Mouse (Mus musculus): ENCODE results near the gene Rnf130. TPM values are rescaled to one million over a fixed set of nuclear protein-coding genes. Genes with fewer than 3 reads are reported as not detected.

Rnf130 gene
- polyA plus RNA-seq, 1 experiment from 2014 or later = 75.0 TPM

- Histone ChIP-seq H3K9ac (replicated peaks) (no peak overlapping the region), H3K4me2 (ENCODE audit: low read depth, low read length) (no peak overlapping the region), H3K27me3 (ENCODE audit: insufficient read depth, low read length) (no peaks in the 10 kb centered on the region), H3K36me3 (replicated peaks; ENCODE audit: insufficient read depth, low read length) (no peaks in the 10 kb centered on the region), H3K9me3 (ENCODE audit: low read length) (no peaks in the 10 kb centered on the region), H3K4me3 (ENCODE audit: low read depth, low read length) (no peak overlapping the region), H3K27ac (ENCODE audit: low read depth) (no peak overlapping the region), H3K4me1 (ENCODE audit: insufficient read depth) (no peaks in the 10 kb centered on the region; the same call in 1 of the 2 replicates)
- DNase-seq (no peak), ATAC-seq (no peak)
- 54% methylated on average over 7 of the region's 7 CpGs for WGBS (ENCODE audit: insufficient replicate concordance)
- TF ChIP-seq EP300 (IDR thresholded peaks at IDR 0.05; ENCODE audit: low read depth) = no peak
- no peak for TF ChIP-seq CTCF (IDR thresholded peaks at IDR 0.05; ENCODE audit: low read depth)
Observed at GRCm38 (mm10) chr11:50017511-50017910, 7.6 kb upstream of the Rnf130 start.

- TF ChIP-seq EP300 (IDR thresholded peaks at IDR 0.05; ENCODE audit: low read depth) (no peak), CTCF (IDR thresholded peaks at IDR 0.05; ENCODE audit: low read depth) (no peak)
Observed at GRCm38 (mm10) chr11:50018848-50019247, 6.3 kb upstream of the Rnf130 start.

GRCm38 (mm10) chr11:50022085-50022484 lies 3.1 kb upstream of the Rnf130 start:
- DNase-seq (peak; percentile 23), ATAC-seq (peak; percentile 9)
- no peaks in the 10 kb centered on the region for H3K9me3 ChIP-seq (ENCODE audit: low read length)
- no peak overlapping the region for H3K9ac ChIP-seq (replicated peaks)
- H3K4me2 ChIP-seq (ENCODE audit: low read depth, low read length) = no peak overlapping the region
- H3K27me3 ChIP-seq (ENCODE audit: insufficient read depth, low read length) = no peaks in the 10 kb centered on the region
- WGBS (ENCODE audit: insufficient replicate concordance) = 73% methylated on average over 3 of the region's 3 CpGs
- no peak overlapping the region for H3K4me3 ChIP-seq (ENCODE audit: low read depth, low read length)
- H3K27ac ChIP-seq (ENCODE audit: low read depth) = 0 out of 2 replicates have a peak overlapping the region, but pooled peaks have one; percentile 26
- H3K36me3 ChIP-seq (replicated peaks; ENCODE audit: insufficient read depth, low read length) = no peaks in the 10 kb centered on the region
- H3K4me1 ChIP-seq (ENCODE audit: insufficient read depth) = peaks cover 15% of the 10 kb centered on the region
- TF ChIP-seq EP300 (IDR thresholded peaks at IDR 0.05; ENCODE audit: low read depth) = peak; percentile 53
- TF ChIP-seq CTCF (IDR thresholded peaks at IDR 0.05; ENCODE audit: low read depth) = no peak

More at GRCm38 (mm10) chr11:50018848-50019247, 6.3 kb upstream of the Rnf130 start:
- no peaks in the 10 kb centered on the region; the same call in 1 of the 2 replicates for H3K4me1 ChIP-seq (ENCODE audit: insufficient read depth)
- H3K27ac ChIP-seq (ENCODE audit: low read depth) = no peak overlapping the region
- H3K4me2 ChIP-seq (ENCODE audit: low read depth, low read length) = no peak overlapping the region
- DNase-seq (no peak), ATAC-seq (no peak)
- H3K36me3 ChIP-seq (replicated peaks; ENCODE audit: insufficient read depth, low read length) = no peaks in the 10 kb centered on the region
- no peak overlapping the region for H3K9ac ChIP-seq (replicated peaks)
- H3K4me3 ChIP-seq (ENCODE audit: low read depth, low read length) = no peak overlapping the region
- H3K27me3 ChIP-seq (ENCODE audit: insufficient read depth, low read length) = no peaks in the 10 kb centered on the region
- no peaks in the 10 kb centered on the region for H3K9me3 ChIP-seq (ENCODE audit: low read length)

GRCm38 (mm10) chr11:50024445-50024832 lies 707 bp upstream of the Rnf130 start:
- no peaks in the 10 kb centered on the region for H3K27me3 ChIP-seq (ENCODE audit: insufficient read depth, low read length)
- 33% methylated on average over 6 of the region's 6 CpGs for WGBS (ENCODE audit: insufficient replicate concordance)
- DNase-seq (no peak), ATAC-seq (no peak)
- no peaks in the 10 kb centered on the region for H3K36me3 ChIP-seq (replicated peaks; ENCODE audit: insufficient read depth, low read length)
- no peaks in the 10 kb centered on the region for H3K9me3 ChIP-seq (ENCODE audit: low read length)
- H3K9ac ChIP-seq (replicated peaks) = no peak overlapping the region
- peak overlapping the region; percentile 93 for H3K27ac ChIP-seq (ENCODE audit: low read depth)
- peaks cover 24% of the 10 kb centered on the region for H3K4me1 ChIP-seq (ENCODE audit: insufficient read depth)
- H3K4me3 ChIP-seq (ENCODE audit: low read depth, low read length) = peak overlapping the region; percentile 92
- peak overlapping the region; percentile 98 for H3K4me2 ChIP-seq (ENCODE audit: low read depth, low read length)
- no peak for TF ChIP-seq EP300 (IDR thresholded peaks at IDR 0.05; ENCODE audit: low read depth)
- TF ChIP-seq CTCF (IDR thresholded peaks at IDR 0.05; ENCODE audit: low read depth) = no peak

- Histone ChIP-seq H3K27ac (ENCODE audit: low read depth) (peak overlapping the region; percentile 93), H3K9ac (replicated peaks) (peak overlapping the region; percentile 97), H3K4me1 (ENCODE audit: insufficient read depth) (peaks cover 25% of the 10 kb centered on the region), H3K36me3 (replicated peaks; ENCODE audit: insufficient read depth, low read length) (no peaks in the 10 kb centered on the region), H3K4me2 (ENCODE audit: low read depth, low read length) (peak overlapping the region; percentile 98), H3K4me3 (ENCODE audit: low read depth, low read length) (peak overlapping the region; percentile 92), H3K9me3 (ENCODE audit: low read length) (no peaks in the 10 kb centered on the region), H3K27me3 (ENCODE audit: insufficient read depth, low read length) (no peaks in the 10 kb centered on the region)
- DNase-seq = peak; percentile 19
- WGBS (ENCODE audit: insufficient replicate concordance) = 3% methylated on average over 24 of the region's 24 CpGs
- TF ChIP-seq CTCF (IDR thresholded peaks at IDR 0.05; ENCODE audit: low read depth) = no peak
- TF ChIP-seq EP300 (IDR thresholded peaks at IDR 0.05; ENCODE audit: low read depth) = no peak
- no peak for ATAC-seq
Observed at GRCm38 (mm10) chr11:50025721-50026520, 775 bp downstream of the Rnf130 start.

GRCm38 (mm10) chr11:50026521-50027090 lies 1.5 kb downstream of the Rnf130 start:
- ATAC-seq (no peak), DNase-seq (no peak)
- no peak for TF ChIP-seq CTCF (IDR thresholded peaks at IDR 0.05; ENCODE audit: low read depth)
- TF ChIP-seq EP300 (IDR thresholded peaks at IDR 0.05; ENCODE audit: low read depth) = no peak; the same call in 1 of the 2 replicates
- 18% methylated on average over 3 of the region's 3 CpGs for WGBS (ENCODE audit: insufficient replicate concordance)
- Histone ChIP-seq H3K27me3 (ENCODE audit: insufficient read depth, low read length) (no peaks in the 10 kb centered on the region), H3K4me3 (ENCODE audit: low read depth, low read length) (peak overlapping the region; percentile 92), H3K4me1 (ENCODE audit: insufficient read depth) (peaks cover 27% of the 10 kb centered on the region), H3K36me3 (replicated peaks; ENCODE audit: insufficient read depth, low read length) (no peaks in the 10 kb centered on the region), H3K4me2 (ENCODE audit: low read depth, low read length) (peak overlapping the region; percentile 98), H3K9ac (replicated peaks) (peak overlapping the region; percentile 97), H3K9me3 (ENCODE audit: low read length) (no peaks in the 10 kb centered on the region), H3K27ac (ENCODE audit: low read depth) (peak overlapping the region; percentile 93)

All from liver, postnatal 0 days (tissue).